Mouse (Mus musculus): ENCODE data around the gene BC052040. TPM values are rescaled to one million over a fixed set of nuclear protein-coding genes. Genes with fewer than 3 reads are reported as not detected.

The BC052040 gene
- total RNA-seq, 2 experiments from 2014 or later, result 7.9 to 8.0 TPM

GRCm38 (mm10) chr2:115597017-115597416 lies 15.5 kb downstream of the BC052040 start:
- no peak for DNase-seq (ENCODE audit: extremely low spot score in 1 of 2, low spot score in 2 of 2)
- intact Hi-C loops (cut with DNase I), result no loop called here

- DNase-seq (ENCODE audit: extremely low spot score in 1 of 2, low spot score in 2 of 2), result no peak
- intact Hi-C loops (cut with DNase I), result no loop called here
Observed at GRCm38 (mm10) chr2:115598266-115598665, 16.8 kb downstream of the BC052040 start.

- intact Hi-C loops (cut with DNase I), result no loop called here
- no peak for DNase-seq (ENCODE audit: extremely low spot score in 1 of 2, low spot score in 2 of 2)
Observed at GRCm38 (mm10) chr2:115600724-115601123, 19.2 kb downstream of the BC052040 start.

- intact Hi-C loops (cut with DNase I), result no loop called here
- no peak for DNase-seq (ENCODE audit: extremely low spot score in 1 of 2, low spot score in 2 of 2)
Observed at GRCm38 (mm10) chr2:115601280-115601679, 19.8 kb downstream of the BC052040 start.

GRCm38 (mm10) chr2:115602116-115602515 lies 20.6 kb downstream of the BC052040 start:
- no peak for DNase-seq (ENCODE audit: extremely low spot score in 1 of 2, low spot score in 2 of 2)
- intact Hi-C loops (cut with DNase I), result no loop called here

DNA sequence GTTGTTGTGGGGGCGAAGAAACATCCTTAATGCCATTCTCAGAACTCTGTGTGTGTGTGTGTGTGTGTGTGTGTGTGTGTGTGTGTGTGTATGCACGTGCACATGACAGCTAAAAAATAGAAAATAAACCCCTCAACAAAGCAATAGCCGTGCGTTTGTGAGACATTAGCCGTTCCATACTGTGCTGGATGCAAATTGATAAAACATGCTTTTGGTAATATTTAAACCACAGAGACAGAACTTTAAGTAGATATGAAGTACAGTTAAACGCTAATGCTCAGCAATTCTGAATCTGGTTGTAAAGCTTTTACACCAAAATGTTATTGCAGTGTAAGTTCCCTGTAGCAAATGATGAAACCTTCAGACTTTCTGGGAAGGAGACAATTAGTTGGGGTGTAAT lies 22.6 kb downstream of the BC052040 start:
- no peak for DNase-seq (ENCODE audit: extremely low spot score in 1 of 2, low spot score in 2 of 2)
- intact Hi-C loops (cut with DNase I), result no loop called here

GRCm38 (mm10) chr2:115605829-115606336 lies 24.4 kb downstream of the BC052040 start:
- intact Hi-C loops (cut with DNase I), result no loop called here
- DNase-seq (ENCODE audit: extremely low spot score in 1 of 2, low spot score in 2 of 2), result no peak

- no peak for DNase-seq (ENCODE audit: extremely low spot score in 1 of 2, low spot score in 2 of 2)
- intact Hi-C loops (cut with DNase I), result no loop called here
Observed at GRCm38 (mm10) chr2:115609020-115609419, 27.5 kb downstream of the BC052040 start.

DNA sequence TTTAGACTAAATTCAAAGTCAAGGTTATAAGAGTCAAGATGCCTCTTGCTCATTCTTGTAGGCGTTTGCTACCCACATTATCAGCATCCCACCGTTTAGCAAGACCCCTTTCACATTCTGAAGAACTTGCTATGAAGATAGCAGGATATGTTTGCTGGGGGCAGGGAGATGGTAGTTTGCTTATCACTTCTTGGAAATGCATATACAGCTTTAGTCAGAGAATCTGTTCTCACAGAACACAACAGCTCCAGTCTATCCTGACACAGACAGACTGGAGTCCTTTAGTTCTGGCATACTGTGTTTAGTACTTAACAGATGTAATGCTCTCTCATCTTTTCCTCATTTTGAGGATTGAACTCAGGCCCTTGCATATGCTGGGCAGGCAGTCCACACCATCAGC lies 28.6 kb downstream of the BC052040 start:
- no peak for DNase-seq (ENCODE audit: extremely low spot score in 1 of 2, low spot score in 2 of 2)
- intact Hi-C loops (cut with DNase I), result no loop called here

- intact Hi-C loops (cut with DNase I), result no loop called here
- DNase-seq (ENCODE audit: extremely low spot score in 1 of 2, low spot score in 2 of 2), result no peak
Observed at GRCm38 (mm10) chr2:115610503-115610902, 29.0 kb downstream of the BC052040 start.

GRCm38 (mm10) chr2:115613830-115614520 lies 32.5 kb downstream of the BC052040 start:
- intact Hi-C loops (cut with DNase I), result no loop called here
- DNase-seq (ENCODE audit: extremely low spot score in 1 of 2, low spot score in 2 of 2), result no peak

GRCm38 (mm10) chr2:115628471-115628870 lies 47.0 kb downstream of the BC052040 start:
- intact Hi-C loops (cut with DNase I), result no loop called here
- no peak for DNase-seq (ENCODE audit: extremely low spot score in 1 of 2, low spot score in 2 of 2)

DNA sequence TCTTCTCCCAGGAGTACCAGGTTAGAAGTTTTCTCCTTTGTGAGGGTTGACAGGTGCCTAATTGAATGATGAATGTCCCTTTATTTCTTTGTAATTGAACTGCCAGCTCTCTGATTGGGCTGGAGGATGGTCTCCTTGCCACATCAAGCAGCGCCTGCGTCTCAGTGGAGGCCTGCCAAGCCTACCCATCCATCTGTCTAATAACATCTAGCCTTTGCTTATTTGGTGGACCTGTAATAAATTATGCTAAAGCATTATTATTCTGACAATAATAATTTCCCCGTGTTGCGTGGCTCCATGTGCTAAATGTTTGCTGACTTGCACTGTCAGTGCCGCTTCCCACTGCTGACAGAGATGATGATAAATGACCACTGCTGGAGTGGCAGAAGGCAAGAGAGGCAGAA lies 49.5 kb downstream of the BC052040 start:
- intact Hi-C loops (cut with DNase I), result no loop called here

DNA sequence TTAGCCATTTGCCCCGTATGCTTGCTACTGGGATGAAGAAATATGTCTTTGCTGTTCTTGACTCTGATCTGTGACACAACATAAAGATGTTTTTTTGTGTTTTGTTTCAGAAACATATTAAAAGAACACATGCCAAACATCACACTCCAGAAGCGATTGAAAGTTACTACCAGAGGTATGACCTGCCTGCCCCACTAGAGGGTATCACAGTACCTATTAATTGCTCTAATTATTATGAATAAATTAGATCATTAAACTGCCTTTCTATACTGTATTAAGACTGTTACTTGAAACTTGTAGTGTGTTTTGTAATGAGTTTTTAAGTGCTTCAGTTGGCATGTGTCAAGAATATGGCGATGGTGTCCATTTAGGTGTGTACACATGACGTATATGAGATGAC lies 50.3 kb downstream of the BC052040 start:
- intact Hi-C loops (cut with DNase I), result no loop called here
- no peak for DNase-seq (ENCODE audit: extremely low spot score in 1 of 2, low spot score in 2 of 2)

More for the DNA sequence above, 49.5 kb downstream of the BC052040 start:
- no peak for DNase-seq (ENCODE audit: extremely low spot score in 1 of 2, low spot score in 2 of 2)

DNA sequence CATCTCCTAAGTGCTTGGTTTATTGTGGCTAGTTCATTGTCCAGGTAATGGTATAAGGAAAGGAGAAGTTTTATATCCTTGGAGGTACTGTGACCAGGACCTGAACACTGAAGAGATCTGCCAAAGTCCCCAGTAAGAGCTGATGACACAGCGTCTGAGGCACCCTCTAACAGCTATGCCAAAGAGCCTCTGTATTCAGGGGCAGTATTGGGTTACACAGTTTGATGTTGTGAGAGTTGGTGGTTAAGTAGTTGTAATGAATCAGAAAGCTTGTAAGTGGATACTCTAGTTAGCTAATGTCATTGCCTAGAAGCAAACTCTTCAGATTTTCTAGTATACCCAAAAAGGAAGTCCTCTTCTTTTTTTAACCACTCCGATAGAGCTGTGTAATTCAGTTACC lies 68.7 kb downstream of the BC052040 start:
- intact Hi-C loops (cut with DNase I), result loop anchor here (10.0 kb wide), 1 partner anchor 415 kb away; the partner anchor contains the start of gene Meis2
- DNase-seq (ENCODE audit: extremely low spot score in 1 of 2, low spot score in 2 of 2), result no peak

- no peak for DNase-seq (ENCODE audit: extremely low spot score in 1 of 2, low spot score in 2 of 2)
- intact Hi-C loops (cut with DNase I), result loop anchor here (10.0 kb wide), 1 partner anchor 405 kb away; the partner anchor contains the start of gene Meis2
Observed at GRCm38 (mm10) chr2:115659712-115660111, 78.2 kb downstream of the BC052040 start.

GRCm38 (mm10) chr2:115660213-115661120 lies 79.0 kb downstream of the BC052040 start:
- DNase-seq (ENCODE audit: extremely low spot score in 1 of 2, low spot score in 2 of 2), result no peak
- intact Hi-C loops (cut with DNase I), result no loop called here

DNA sequence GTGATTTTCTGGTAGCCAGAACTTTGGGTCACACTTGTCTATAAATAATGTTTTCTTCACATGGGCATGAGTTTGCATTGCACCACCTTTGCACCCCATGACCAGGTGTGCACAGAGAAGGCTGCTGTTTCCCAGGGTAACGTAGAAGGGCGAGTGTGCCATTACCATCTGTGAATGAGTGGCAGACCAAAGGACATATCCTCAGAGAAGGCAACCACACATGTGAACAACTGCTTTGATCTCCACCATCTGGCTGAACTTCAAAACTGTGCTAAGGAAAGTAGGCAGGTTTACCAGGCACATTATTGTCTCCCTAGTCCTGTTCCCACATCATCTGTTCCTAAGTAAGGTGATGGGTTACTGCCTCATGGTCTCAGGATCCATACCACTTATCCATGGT lies 86.0 kb downstream of the BC052040 start:
- intact Hi-C loops (cut with DNase I), result no loop called here
- DNase-seq (ENCODE audit: extremely low spot score in 1 of 2, low spot score in 2 of 2), result no peak

GRCm38 (mm10) chr2:115673054-115673660 lies 91.6 kb downstream of the BC052040 start:
- intact Hi-C loops (cut with DNase I), result no loop called here

More at GRCm38 (mm10) chr2:115673054-115673660, 91.6 kb downstream of the BC052040 start:
- DNase-seq (ENCODE audit: extremely low spot score in 1 of 2, low spot score in 2 of 2), result no peak

Data from left cerebral cortex, postnatal 10 days (tissue).